In genomic region chr11:109785392-109785791, GRCm38 (mm10) we compare ENCODE assay signal across 38 mouse cellular contexts. TPM values are rescaled to one million over a fixed set of nuclear protein-coding genes. Genes with fewer than 3 reads are reported as not detected.
DNase-seq lines count a peak whose midpoint lies in the region; ATAC-seq and TF ChIP-seq lines count a peak whose summit lies in the region.
"Had no signal": no experiment of that assay in that cellular context is flagged by ENCODE, and none has a peak within 500 bp of the region (broad histone marks: within the 10 kb centered on the region; RNA-seq: fewer than 3 reads in every experiment).

No protein-coding gene starts in this region.

- TF ChIP-seq POLR2A in brain, embryonic 14.5 days (IDR thresholded peaks at IDR 0.05; ENCODE audit: borderline replicate concordance, extremely low read depth, insufficient read depth, insufficient read length, poor library complexity, severe bottlenecking) = no peak

- no peaks in the 10 kb centered on the region for H3K36me3 ChIP-seq in forebrain, postnatal 0 days (ENCODE audit: insufficient read depth)
- H3K36me3 ChIP-seq in forebrain, embryonic 11.5 days (ENCODE audit: control insufficient read depth, insufficient read depth, low read length) = no peaks in the 10 kb centered on the region
- no peaks in the 10 kb centered on the region for H3K36me3 ChIP-seq in embryonic facial prominence, embryonic 14.5 days (ENCODE audit: control insufficient read depth, insufficient read depth, low read length)
- H3K36me3 ChIP-seq: forebrain, embryonic 12.5 days; G1E; heart, embryonic 10.5 days; heart, embryonic 15.5 days; kidney, embryonic 15.5 days; midbrain, embryonic 10.5 days; midbrain, embryonic 15.5 days; stomach, embryonic 15.5 days had no signal

- DNase-seq in forebrain, postnatal 0 days = peak; percentile 37
- DNase-seq in forebrain, embryonic 11.5 days (ENCODE audit: low spot score) = no peak
- peak; percentile 12 to 17 for DNase-seq in layer of hippocampus, postnatal 36 days
- no peak for DNase-seq in layer of hippocampus, postnatal 10 days (ENCODE audit: low spot score in 2 of 2)
- peak; percentile 60 for DNase-seq in brain, embryonic 14.5 days (ENCODE audit: low read depth)
- peak; percentile 60 for DNase-seq in embryonic facial prominence, embryonic 14.5 days (ENCODE audit: low spot score)
- no peak for DNase-seq in cerebellum, adult 18-20 months
- no peak for DNase-seq in ovary, postnatal 10 days (ENCODE audit: low spot score)
- DNase-seq: adrenal gland, postnatal 10 days; B cell, adult 2 months; cerebellum, adult 11-12 months; cerebellum, postnatal 10 days; gastrocnemius, postnatal 25 days; heart, adult 11 months; kidney, adult 18-20 months; kidney, postnatal 25 days; liver; lung, adult 2 months; lung, postnatal 10 days; thymus, postnatal 14 days had no signal

- H3K9ac ChIP-seq in forebrain, postnatal 0 days = no peak overlapping the region
- no peak overlapping the region for H3K9ac ChIP-seq in forebrain, embryonic 11.5 days (ENCODE audit: low read length)
- no peak overlapping the region for H3K9ac ChIP-seq in embryonic facial prominence, embryonic 14.5 days (ENCODE audit: low read depth, low read length)
- H3K9ac ChIP-seq: forebrain, embryonic 12.5 days; heart, embryonic 15.5 days; kidney, embryonic 15.5 days; liver, embryonic 14.5 days; midbrain, embryonic 15.5 days; stomach, embryonic 15.5 days had no signal

- 0 out of 2 replicates have a peak, but pooled peaks cover 3% of the 10 kb centered on the region for H3K9me3 ChIP-seq in forebrain, postnatal 0 days (ENCODE audit: low read length)
- no peaks in the 10 kb centered on the region for H3K9me3 ChIP-seq in forebrain, embryonic 11.5 days (ENCODE audit: control insufficient read depth, low read length)
- no peaks in the 10 kb centered on the region for H3K9me3 ChIP-seq in embryonic facial prominence, embryonic 14.5 days (ENCODE audit: control insufficient read depth, low read length)
- H3K9me3 ChIP-seq: forebrain, embryonic 12.5 days; heart, embryonic 10.5 days; heart, embryonic 15.5 days; kidney, embryonic 15.5 days; midbrain, embryonic 10.5 days; midbrain, embryonic 15.5 days; stomach, embryonic 15.5 days had no signal

- peak; percentile 25; the same call in 1 of the 2 replicates for ATAC-seq in forebrain, postnatal 0 days
- ATAC-seq in forebrain, embryonic 11.5 days (replicated peaks; ENCODE audit: low FRiP score) = no peak
- ATAC-seq in embryonic facial prominence, embryonic 14.5 days (ENCODE audit: low read depth) = 0 out of 2 replicates have a peak, but pooled peaks have one; percentile 30
- ATAC-seq: hindbrain, embryonic 16.5 days; midbrain, embryonic 15.5 days had no signal

- TF ChIP-seq CTCF in forebrain, postnatal 0 days (IDR thresholded peaks at IDR 0.05; ENCODE audit: low read depth) = no peak
- TF ChIP-seq CTCF in brain, embryonic 14.5 days (IDR thresholded peaks at IDR 0.05; ENCODE audit: borderline replicate concordance, extremely low read depth, insufficient read depth, insufficient read length) = no peak

- 60% methylated on average over 5 of the region's 5 CpGs for WGBS in forebrain, postnatal 0 days
- WGBS in forebrain, embryonic 11.5 days = 85% methylated on average over 5 of the region's 5 CpGs
- 50% methylated on average over 5 of the region's 5 CpGs for WGBS in embryonic facial prominence, embryonic 14.5 days

- H3K27ac ChIP-seq in forebrain, postnatal 0 days (ENCODE audit: low read depth, low read length) = no peak overlapping the region
- H3K27ac ChIP-seq in forebrain, embryonic 11.5 days (ENCODE audit: low read depth, low read length) = no peak overlapping the region
- H3K27ac ChIP-seq in embryonic facial prominence, embryonic 14.5 days (replicated peaks; ENCODE audit: low read depth, low read length) = peak overlapping the region; percentile 46; the same call in 1 of the 2 replicates
- H3K27ac ChIP-seq: forebrain, embryonic 12.5 days; heart, embryonic 10.5 days; heart, embryonic 15.5 days; kidney, embryonic 15.5 days; liver, embryonic 14.5 days; midbrain, embryonic 10.5 days; midbrain, embryonic 15.5 days; stomach, embryonic 15.5 days had no signal

- H3K4me3 ChIP-seq in forebrain, postnatal 0 days (ENCODE audit: low read depth, low read length) = no peak overlapping the region
- H3K4me3 ChIP-seq in forebrain, embryonic 11.5 days (ENCODE audit: low read depth, low read length) = no peak overlapping the region
- H3K4me3 ChIP-seq in embryonic facial prominence, embryonic 14.5 days (ENCODE audit: low read depth, low read length) = no peak overlapping the region
- H3K4me3 ChIP-seq: forebrain, embryonic 12.5 days; heart, embryonic 10.5 days; heart, embryonic 15.5 days; kidney, embryonic 15.5 days; midbrain, embryonic 10.5 days; midbrain, embryonic 15.5 days; stomach, embryonic 15.5 days had no signal

- H3K27me3 ChIP-seq in forebrain, postnatal 0 days (ENCODE audit: insufficient read depth, low read length) = no peaks in the 10 kb centered on the region
- H3K27me3 ChIP-seq in forebrain, embryonic 11.5 days (ENCODE audit: control insufficient read depth, insufficient read depth, low read length) = no peaks in the 10 kb centered on the region
- H3K27me3 ChIP-seq in embryonic facial prominence, embryonic 14.5 days (replicated peaks; ENCODE audit: control insufficient read depth, insufficient read depth, low read length) = no peaks in the 10 kb centered on the region
- H3K27me3 ChIP-seq: forebrain, embryonic 12.5 days; heart, embryonic 15.5 days; kidney, embryonic 15.5 days; midbrain, embryonic 15.5 days; stomach, embryonic 15.5 days had no signal

- no peaks in the 10 kb centered on the region for H3K4me1 ChIP-seq in forebrain, postnatal 0 days (ENCODE audit: insufficient read depth)
- no peaks in the 10 kb centered on the region for H3K4me1 ChIP-seq in forebrain, embryonic 11.5 days (replicated peaks; ENCODE audit: control insufficient read depth, insufficient read depth, low read length)
- no peaks in the 10 kb centered on the region for H3K4me1 ChIP-seq in embryonic facial prominence, embryonic 14.5 days (ENCODE audit: control insufficient read depth, insufficient read depth, low read length)
- H3K4me1 ChIP-seq: forebrain, embryonic 12.5 days; heart, embryonic 10.5 days; heart, embryonic 15.5 days; kidney, embryonic 15.5 days; midbrain, embryonic 10.5 days; midbrain, embryonic 15.5 days; stomach, embryonic 15.5 days had no signal

- no peak overlapping the region for H3K4me2 ChIP-seq in forebrain, postnatal 0 days (ENCODE audit: low read depth)
- H3K4me2 ChIP-seq in forebrain, embryonic 11.5 days (ENCODE audit: low read depth, low read length, severe bottlenecking) = no peak overlapping the region
- H3K4me2 ChIP-seq in embryonic facial prominence, embryonic 14.5 days (ENCODE audit: low read depth, low read length) = no peak overlapping the region
- H3K4me2 ChIP-seq: forebrain, embryonic 12.5 days; heart, embryonic 15.5 days; kidney, embryonic 15.5 days; midbrain, embryonic 15.5 days; stomach, embryonic 15.5 days had no signal

RNA-seq across cellular contexts. Expression of gene 1700012B07Rik, which starts 42.5 kb away (rescaled TPM):
- total RNA-seq in forebrain, postnatal 0 days (2014; rRNA removed) = not detected in 2 replicates
- not detected in 2 replicates for polyA plus RNA-seq in forebrain, postnatal 0 days (2015; fragmentation: Nextera tagmentation; extraction: Ambion mirVana)
- not detected in 2 replicates for polyA plus RNA-seq in forebrain, embryonic 11.5 days (2014; fragmentation: Nextera tagmentation; extraction: Ambion mirVana)
- not detected for total RNA-seq in layer of hippocampus, postnatal 36 days (2021)
- total RNA-seq in layer of hippocampus, postnatal 10 days (2021) = not detected
- polyA plus RNA-seq in brain, embryonic 14.5 days (2012; rRNA removed) = 0.15 TPM in 1 of 2 replicates, not detected in the other
- polyA plus RNA-seq in embryonic facial prominence, embryonic 14.5 days (2014; fragmentation: Nextera tagmentation; extraction: Ambion mirVana) = not detected in 2 replicates
- total RNA-seq: adrenal gland, postnatal 10 days; common myeloid progenitor, adult 5-6 weeks; gastrocnemius, postnatal 25 days; heart, postnatal 25 days; layer of hippocampus, postnatal 14 days; neutrophil, adult 5-6 weeks had no signal
- polyA plus RNA-seq: forebrain, embryonic 12.5 days; G1E; heart, embryonic 10.5 days; heart, embryonic 15.5 days; hindbrain, embryonic 11.5 days; hindbrain, embryonic 16.5 days; intestine, embryonic 14.5 days; kidney, embryonic 15.5 days; limb, embryonic 11.5 days; midbrain, embryonic 10.5 days; midbrain, embryonic 15.5 days; neural tube, embryonic 11.5 days; stomach, embryonic 15.5 days had no signal

Comparison
In these comparisons a context has a peak if more than half of its experiments do, and no peak if none do; other contexts are left out.
1. DNase-seq: peak in forebrain, postnatal 0 days (single experiment), layer of hippocampus, postnatal 36 days (2 of 2), brain, embryonic 14.5 days (single experiment) and embryonic facial prominence, embryonic 14.5 days (single experiment); none in forebrain, embryonic 11.5 days (single experiment), layer of hippocampus, postnatal 10 days (0 of 2), cerebellum, adult 18-20 months (0 of 2) and ovary, postnatal 10 days (single experiment).